Mouse (Mus musculus) mesoderm, embryonic 11.5 days (tissue): ENCODE measurements at regions not wholly inside any gene's neighbourhood (a gene's known extent, or its start where the extent isn't known, plus 50 kb on each side); places are given as distances from the start of the nearest gene placed in this dataset.
"Not testable (repeated sequence)": the region's sequence is repeated elsewhere in the genome, so short reads cannot be mapped to it uniquely, and the experiment has no call there.

ENCODE experiments used
- DNase-seq: peaks from one replicate; pipeline ENCODE4 v3.0.0-alpha.2; 2012; ENCODE audit warnings: low read depth, low spot score

GRCm38 (mm10) chr8:5030651-5031050, 74.5 kb downstream of the Slc10a2 start:
- peak; percentile 14 for DNase-seq

- DNase-seq, result no peak
Observed at GRCm38 (mm10) chr8:5012368-5012767, 92.8 kb downstream of the Slc10a2 start.

GRCm38 (mm10) chr8:5011771-5012170, 93.4 kb downstream of the Slc10a2 start:
- no peak for DNase-seq

GRCm38 (mm10) chr8:5003359-5003758, 101.8 kb downstream of the Slc10a2 start:
- DNase-seq, result not testable (repeated sequence)
